Mouse (Mus musculus) spleen, postnatal 36 days (tissue): ENCODE measurements around the gene Mat2b.

Experiments used
- DNase-seq, 2 experiments: peaks; one replicate each; pipeline ENCODE4 v3.0.0; 2022; ENCODE audit warnings: low spot score in 2 of 2, mixed read lengths in 1 of 2

The Mat2b gene

GRCm38 (mm10) chr11:40649726-40650445, 45.1 kb downstream of the Mat2b start:
- DNase-seq: no peak

- DNase-seq: no peak
These were observed 47.8 kb downstream of the Mat2b start for GRCm38 (mm10) chr11:40647246-40647645.
